Mouse (Mus musculus) forelimb bud, embryonic 11.5 days (tissue): ENCODE measurements around the gene Safb2.

ENCODE experiments used
- DNase-seq: peaks from one replicate; pipeline ENCODE4 v3.0.0-alpha.2; 2012; ENCODE audit warnings: low read depth, low spot score

Gene Safb2

GRCm38 (mm10) chr17:56609452-56610171, 25.2 kb upstream of the Safb2 start, which contains the start of gene 2410015M20Rik:
TSS of gene 2410015M20Rik (minus strand) at chr17:56609771.
- peak; percentile 93 for DNase-seq

GRCm38 (mm10) chr17:56608699-56609098, 24.3 kb upstream of the Safb2 start:
- DNase-seq: no peak

GRCm38 (mm10) chr17:56607521-56608062, 23.2 kb upstream of the Safb2 start:
- DNase-seq: no peak

- DNase-seq: no peak
Observed at GRCm38 (mm10) chr17:56605431-56605830, 21.0 kb upstream of the Safb2 start.

GRCm38 (mm10) chr17:56604422-56604821, 20.0 kb upstream of the Safb2 start:
- no peak for DNase-seq

GRCm38 (mm10) chr17:56604070-56604380, 19.6 kb upstream of the Safb2 start:
- DNase-seq: no peak

- no peak for DNase-seq
Observed at GRCm38 (mm10) chr17:56603186-56604069, 19.0 kb upstream of the Safb2 start.

GRCm38 (mm10) chr17:56593527-56594271, 9.3 kb upstream of the Safb2 start:
- no peak for DNase-seq

- DNase-seq: no peak
Observed at GRCm38 (mm10) chr17:56592553-56592952, 8.2 kb upstream of the Safb2 start.

- DNase-seq: no peak
Observed at GRCm38 (mm10) chr17:56588921-56589320, 4.5 kb upstream of the Safb2 start.

- no peak for DNase-seq
Observed at GRCm38 (mm10) chr17:56587773-56588172, 3.4 kb upstream of the Safb2 start.

- DNase-seq: peak; percentile 19
Observed at GRCm38 (mm10) chr17:56585171-56585821, 911 bp upstream of the Safb2 start.

- no peak for DNase-seq
Observed at GRCm38 (mm10) chr17:56583611-56584256, 651 bp downstream of the Safb2 start.

- DNase-seq: no peak
Observed at GRCm38 (mm10) chr17:56583071-56583470, 1.3 kb downstream of the Safb2 start.

GRCm38 (mm10) chr17:56572939-56573338, 11.4 kb downstream of the Safb2 start:
- no peak for DNase-seq

GRCm38 (mm10) chr17:56572154-56572553, 12.2 kb downstream of the Safb2 start:
- DNase-seq: no peak

- no peak for DNase-seq
Observed at GRCm38 (mm10) chr17:56570287-56570686, 14.1 kb downstream of the Safb2 start.

GRCm38 (mm10) chr17:56567370-56567769, 17.0 kb downstream of the Safb2 start:
- DNase-seq: no peak

- DNase-seq: no peak
Observed at GRCm38 (mm10) chr17:56566918-56567317, 17.5 kb downstream of the Safb2 start.

GRCm38 (mm10) chr17:56566293-56566692, 18.1 kb downstream of the Safb2 start:
- DNase-seq: no peak

GRCm38 (mm10) chr17:56561866-56562265, 22.5 kb downstream of the Safb2 start:
- no peak for DNase-seq
